Mouse (Mus musculus): ENCODE measurements around the gene March4.

Gene March4

DNA sequence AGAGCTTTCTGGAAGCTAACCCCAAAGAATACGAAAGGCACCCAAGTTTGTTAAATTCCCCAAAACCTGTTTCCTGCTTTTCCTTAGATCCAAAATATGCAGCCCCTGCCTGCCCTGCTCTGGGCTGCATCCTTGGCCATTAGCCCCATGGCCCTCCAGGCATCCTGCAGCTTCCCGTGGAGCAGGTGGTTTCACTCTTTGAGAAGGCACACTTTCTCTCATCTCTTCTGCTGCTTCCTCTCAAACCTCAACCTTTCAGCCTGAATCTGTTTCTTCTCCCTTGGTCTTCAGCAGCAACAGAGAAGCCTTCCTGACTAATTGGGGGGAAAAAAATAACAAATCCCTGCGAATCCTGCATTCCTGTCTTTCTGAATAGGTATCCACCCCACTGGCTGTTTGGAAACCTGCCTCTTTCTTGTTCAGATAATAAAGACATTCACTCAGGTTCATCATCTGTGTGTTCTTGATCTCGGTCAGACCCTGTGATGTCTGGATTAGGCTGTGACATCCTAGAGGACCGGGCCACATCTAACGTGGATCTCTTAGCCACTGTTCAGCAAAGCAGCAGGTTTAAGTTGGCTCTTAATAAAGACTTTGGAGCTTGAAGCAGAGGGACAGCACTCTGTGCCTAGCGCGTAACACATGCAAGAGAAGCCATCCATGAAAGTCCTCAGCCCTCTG lies 6.1 kb downstream of the March4 start:
- in situ Hi-C loops (cut with MboI, MseI): no loop called here

GRCm38 (mm10) chr1:72529192-72529591 lies 7.5 kb downstream of the March4 start:
- in situ Hi-C loops (cut with MboI, MseI): no loop called here

GRCm38 (mm10) chr1:72523601-72524000 lies 13.1 kb downstream of the March4 start:
- in situ Hi-C loops (cut with MboI, MseI): no loop called here

DNA sequence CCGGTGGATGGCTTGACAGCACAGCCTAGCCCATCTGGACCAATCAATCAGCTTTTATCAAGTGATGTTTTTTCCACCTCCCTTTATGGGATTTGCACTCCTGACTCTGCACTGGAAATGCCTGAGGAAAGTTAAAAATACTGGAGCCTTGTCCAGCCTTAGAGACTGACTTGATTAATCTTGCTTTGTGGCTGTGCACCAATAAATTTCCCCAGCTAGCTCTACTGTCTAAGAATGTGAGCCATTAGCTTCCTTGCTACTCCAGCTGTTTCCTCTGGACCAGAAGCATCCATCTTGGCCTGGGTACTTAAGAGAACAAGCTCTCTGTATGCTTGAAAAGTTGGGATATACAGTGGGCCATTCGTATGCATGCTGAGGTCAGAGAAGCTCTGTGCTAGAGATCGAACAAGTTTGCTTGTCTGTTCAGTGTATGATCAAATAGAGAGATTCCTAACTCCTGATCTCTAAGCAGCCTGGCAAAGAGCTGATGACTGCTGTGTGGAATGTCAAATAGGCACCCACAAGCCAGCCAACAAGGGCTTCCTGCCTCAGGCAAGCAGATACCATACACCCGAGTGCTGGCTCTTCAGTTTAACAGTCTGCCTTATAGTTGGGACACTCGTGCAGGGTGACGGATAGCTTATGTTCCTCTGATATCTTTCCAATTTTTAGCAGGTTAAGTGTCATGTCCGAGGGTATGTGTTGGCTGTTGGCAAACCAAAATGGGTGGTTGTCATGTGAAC lies 25.8 kb downstream of the March4 start:
- in situ Hi-C loops (cut with MboI, MseI): no loop called here

- in situ Hi-C loops (cut with MboI, MseI): no loop called here
Measured at GRCm38 (mm10) chr1:72509551-72509950, 27.2 kb downstream of the March4 start.

DNA sequence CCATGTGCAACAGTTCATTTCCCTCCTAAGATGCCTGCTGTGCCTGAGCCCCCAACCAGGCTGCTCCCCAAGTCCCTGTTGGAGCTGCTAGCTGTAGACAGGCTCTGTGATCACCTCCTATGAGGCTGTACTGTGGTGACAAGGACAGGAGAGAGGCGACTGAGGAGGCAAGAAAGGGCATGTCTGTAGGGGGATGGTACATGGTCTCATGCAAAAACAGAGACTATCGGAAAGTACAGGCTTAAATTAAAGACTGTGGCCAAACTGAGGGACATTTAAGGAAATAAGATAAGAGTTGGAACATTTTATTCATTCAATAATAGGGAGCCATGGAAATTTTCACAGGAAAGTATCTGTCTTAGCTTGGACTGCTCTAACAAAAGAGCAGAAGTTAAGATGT lies 29.1 kb downstream of the March4 start:
- in situ Hi-C loops (cut with MboI, MseI): no loop called here

DNA sequence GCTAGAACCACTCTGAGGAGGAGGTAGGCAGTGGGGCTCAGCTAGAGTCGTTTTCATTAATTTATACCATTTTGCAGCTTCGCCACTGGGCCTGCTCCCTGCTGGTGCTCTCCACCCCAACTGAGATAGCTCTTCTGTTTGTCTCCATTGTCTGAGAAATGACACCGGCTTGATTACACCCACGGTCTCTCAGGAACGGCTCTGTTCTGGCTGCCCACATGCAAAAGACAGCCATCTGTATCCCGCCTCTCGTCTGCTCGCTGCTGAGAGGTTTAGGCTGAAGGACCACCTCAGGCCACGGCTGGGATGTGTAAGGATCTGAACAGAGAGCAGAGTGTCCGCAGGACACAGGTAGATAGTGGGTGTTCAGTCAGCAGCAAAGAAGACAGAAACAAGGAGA lies 30.5 kb downstream of the March4 start:
- in situ Hi-C loops (cut with MboI, MseI): no loop called here

GRCm38 (mm10) chr1:72497609-72498008 lies 39.1 kb downstream of the March4 start:
- in situ Hi-C loops (cut with MboI, MseI): no loop called here

GRCm38 (mm10) chr1:72493454-72493853 lies 43.3 kb downstream of the March4 start:
- in situ Hi-C loops (cut with MboI, MseI): no loop called here

DNA sequence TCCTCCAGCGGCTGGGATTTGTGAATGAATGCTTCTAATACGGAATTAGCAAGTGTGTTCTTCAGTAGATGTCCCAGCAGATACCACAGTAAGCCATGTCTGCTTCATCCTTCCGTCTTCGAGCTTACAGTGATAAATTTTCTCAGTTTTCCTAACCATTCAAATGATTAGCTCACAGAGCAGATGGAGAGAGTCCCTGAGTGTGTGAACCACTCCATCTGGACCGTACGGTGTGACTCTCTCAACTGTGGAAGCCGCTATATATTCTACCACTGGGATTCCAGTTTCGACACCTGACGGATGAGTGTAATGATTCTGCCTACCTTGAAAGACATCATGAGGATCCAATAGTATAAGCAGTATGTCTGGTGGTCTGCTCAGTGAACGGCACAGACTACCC lies 44.1 kb downstream of the March4 start:
- in situ Hi-C loops (cut with MboI, MseI): no loop called here

GRCm38 (mm10) chr1:72491307-72491706 lies 45.4 kb downstream of the March4 start:
- in situ Hi-C loops (cut with MboI, MseI): no loop called here

DNA sequence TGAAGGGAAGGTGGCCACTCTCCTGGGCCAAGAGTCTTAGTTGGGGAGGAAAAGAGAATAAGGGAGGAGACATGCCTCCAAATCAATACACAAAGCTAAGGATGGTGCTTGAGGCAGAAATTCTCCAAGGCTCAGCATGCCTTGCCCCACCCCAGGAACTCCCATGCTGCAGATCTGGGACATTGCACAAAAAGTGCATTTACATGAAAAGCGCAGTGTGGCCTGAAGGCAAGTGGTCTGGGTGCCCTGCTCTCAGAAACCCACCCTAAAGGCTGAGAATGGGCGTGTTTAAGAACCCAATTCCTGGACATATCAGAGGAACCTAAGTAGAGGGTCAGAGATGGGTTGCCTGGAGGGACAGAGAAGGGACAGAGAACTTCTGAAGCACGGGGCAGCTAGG lies 45.9 kb downstream of the March4 start:
- in situ Hi-C loops (cut with MboI, MseI): no loop called here

- in situ Hi-C loops (cut with MboI, MseI): no loop called here
Measured at GRCm38 (mm10) chr1:72490193-72490592, 46.5 kb downstream of the March4 start.

DNA sequence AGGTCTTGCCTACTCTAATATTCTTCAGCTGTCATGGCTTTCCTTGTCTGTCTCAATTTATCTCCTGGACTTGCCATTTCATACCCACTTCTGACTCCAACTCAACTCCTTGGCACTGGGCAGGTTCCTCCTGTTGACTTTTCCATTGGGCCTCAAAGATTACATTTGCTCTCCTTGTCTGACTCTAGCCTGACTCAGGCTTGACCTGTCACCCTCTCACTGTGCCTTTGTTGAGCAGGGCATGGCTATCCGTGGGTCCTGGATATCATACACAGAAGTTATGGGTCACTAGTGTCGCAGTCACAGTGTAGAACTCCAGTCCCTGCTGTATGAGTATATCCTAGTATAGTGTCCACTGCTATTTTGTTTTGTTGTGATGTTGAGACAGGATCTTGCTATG lies 60.1 kb downstream of the March4 start:
- in situ Hi-C loops (cut with MboI, MseI): no loop called here

DNA sequence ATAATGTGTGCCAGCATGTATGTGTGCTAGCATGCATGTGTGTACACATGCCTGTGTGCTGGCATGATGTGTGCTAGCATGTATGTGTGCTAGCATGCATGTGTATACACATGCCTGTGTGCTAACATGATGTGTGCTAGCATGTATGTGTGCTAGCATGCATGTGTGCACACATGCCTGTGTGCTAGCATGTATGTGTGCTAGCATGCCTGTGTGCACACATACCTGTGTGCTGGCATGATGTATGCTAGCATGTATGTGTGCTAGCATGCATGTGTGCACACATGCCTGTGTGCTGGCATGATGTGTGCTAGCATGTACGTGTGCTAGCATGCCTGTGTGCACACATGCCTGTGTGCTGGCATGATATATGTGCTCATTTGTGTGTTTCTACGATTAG lies 67.7 kb downstream of the March4 start:
- in situ Hi-C loops (cut with MboI, MseI): no loop called here

DNA sequence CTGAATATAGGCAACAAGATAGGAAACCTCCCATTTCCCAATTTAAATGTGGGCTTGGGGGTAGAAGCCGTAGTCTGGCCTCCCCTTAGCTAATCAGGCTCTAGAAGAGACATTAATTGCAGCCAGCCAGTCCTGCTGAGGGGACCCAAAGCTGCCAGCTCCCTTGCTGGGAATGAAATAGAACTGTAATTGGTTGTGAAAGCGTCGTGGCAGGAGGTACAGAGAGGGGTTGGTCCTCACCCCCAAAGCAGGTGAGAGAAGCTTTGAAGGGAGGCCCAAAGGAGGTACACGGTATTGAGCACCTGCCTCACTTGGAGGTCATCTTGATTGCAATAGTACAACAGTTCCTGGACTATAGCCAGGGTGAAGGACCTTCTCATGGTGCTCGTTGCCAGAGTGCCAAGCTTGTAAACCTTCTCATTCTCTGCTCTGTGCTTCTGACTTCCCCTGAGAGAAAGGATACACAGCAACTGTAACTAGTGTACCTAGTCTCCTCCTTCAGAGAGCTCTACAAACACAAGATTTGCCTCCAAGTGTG lies 68.2 kb downstream of the March4 start:
- in situ Hi-C loops (cut with MboI, MseI): no loop called here

- in situ Hi-C loops (cut with MboI, MseI): no loop called here
Measured at GRCm38 (mm10) chr1:72464926-72465583, 71.7 kb downstream of the March4 start.

DNA sequence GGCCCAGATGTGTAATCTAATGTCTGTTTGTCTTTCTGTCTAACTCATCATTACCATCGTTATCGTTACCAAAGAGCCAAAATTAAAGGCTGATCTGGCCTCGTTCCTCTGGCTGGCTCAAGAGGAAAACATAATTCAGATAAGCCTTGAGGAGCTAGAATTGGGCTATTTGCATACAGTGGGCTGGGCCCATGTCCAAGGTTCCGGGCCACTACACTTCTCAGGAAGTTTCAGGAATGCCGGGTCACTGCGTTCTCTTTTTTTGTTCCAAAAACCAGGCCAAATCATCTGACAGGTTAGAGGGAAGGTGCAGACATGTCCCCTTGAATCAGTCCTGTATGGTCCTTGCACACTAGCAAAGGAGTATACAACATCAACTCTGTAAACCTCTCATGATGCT lies 74.2 kb downstream of the March4 start:
- in situ Hi-C loops (cut with MboI, MseI): no loop called here

DNA sequence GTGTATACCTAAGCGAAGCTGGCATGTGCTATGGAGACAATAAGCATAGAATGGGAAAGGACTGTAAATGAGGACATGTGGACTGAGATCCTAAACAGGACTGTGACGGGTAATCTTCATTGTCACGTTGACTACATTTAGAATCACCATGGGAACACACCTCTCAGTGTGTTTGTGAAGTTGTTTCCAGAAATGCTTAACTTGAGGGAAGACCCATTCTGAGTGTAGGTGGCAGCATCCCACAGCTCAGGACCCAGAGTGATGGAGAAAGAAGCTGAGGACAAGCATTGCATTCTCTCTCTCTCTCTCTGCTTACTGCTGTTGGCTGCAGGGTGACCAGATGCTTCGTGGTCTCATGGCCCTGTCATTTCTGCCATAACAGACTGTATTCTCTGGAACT lies 79.1 kb downstream of the March4 start:
- in situ Hi-C loops (cut with MboI, MseI): no loop called here

DNA sequence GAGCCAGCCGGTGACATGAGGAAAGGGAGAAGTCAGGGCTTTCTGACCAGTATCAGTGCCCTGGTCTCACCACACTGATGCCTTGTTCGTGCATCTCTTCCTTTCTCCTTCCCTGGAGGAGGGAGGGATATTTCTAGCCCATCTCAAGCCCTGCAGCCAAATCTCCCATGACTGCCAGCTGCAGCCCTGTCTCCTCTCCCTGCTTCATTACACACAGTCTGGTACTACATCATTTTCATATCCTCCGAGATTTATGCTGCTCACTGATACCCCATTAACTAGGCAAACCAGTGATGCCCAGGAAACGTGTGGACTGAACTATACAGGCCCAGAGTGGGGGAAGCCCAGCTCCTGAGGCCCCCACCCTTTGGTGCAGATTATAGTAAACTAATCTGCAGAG lies 80.8 kb downstream of the March4 start:
- in situ Hi-C loops (cut with MboI, MseI): no loop called here

GRCm38 (mm10) chr1:72454733-72455201 lies 82.0 kb downstream of the March4 start:
- in situ Hi-C loops (cut with MboI, MseI): no loop called here

DNA sequence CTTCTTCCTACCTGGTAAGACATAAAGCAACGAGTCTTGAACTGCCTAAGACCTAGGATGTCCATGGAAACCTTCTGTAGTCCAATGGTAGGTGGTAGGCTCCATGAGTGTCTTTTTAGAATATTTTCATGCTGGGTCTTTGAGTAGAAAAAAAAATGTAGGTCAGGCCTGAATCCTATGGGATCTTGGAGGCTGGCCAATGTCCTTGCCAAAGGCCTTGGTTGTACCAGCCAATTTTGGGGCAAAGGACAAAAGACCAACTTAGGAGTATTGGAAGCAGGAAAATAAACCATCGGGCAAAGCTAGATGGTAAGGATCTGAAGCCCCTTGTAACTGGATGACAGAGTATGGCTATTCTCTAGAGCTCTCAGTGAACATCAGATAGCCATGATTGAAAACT lies 83.9 kb downstream of the March4 start:
- in situ Hi-C loops (cut with MboI, MseI): no loop called here

DNA sequence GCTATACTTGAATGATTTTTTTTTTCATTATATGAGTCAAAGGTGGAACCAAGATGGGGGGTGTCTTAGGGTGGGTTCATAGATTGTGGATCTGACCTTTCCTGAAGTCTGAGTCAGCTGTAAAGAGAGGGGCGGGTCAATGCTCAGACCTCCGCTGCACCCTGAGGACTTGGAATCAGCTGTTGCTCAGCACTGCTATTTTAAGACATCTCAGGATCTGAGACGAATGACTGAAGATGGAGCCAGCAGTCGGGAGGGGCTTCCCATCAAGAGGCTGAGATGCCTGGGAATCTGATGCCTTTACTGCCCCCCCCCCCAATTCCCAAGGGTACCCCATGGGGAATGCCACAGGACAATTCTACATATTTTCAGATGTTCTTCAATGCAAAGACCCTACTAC lies 85.9 kb downstream of the March4 start:
- in situ Hi-C loops (cut with MboI, MseI): no loop called here

All from T-helper 2 cell (primary cell).